Mouse (Mus musculus): ENCODE data around the gene Nkd1. TPM values are rescaled to one million over a fixed set of nuclear protein-coding genes. Genes with fewer than 3 reads are reported as not detected.

Gene Nkd1
- polyA plus RNA-seq (2017; shearing (Covaris generic)), result not detected

GRCm38 (mm10) chr8:88520985-88521527, at the start of gene Nkd1:
Gene Nkd1 (plus strand): TSS chr8:88521354.

DNA sequence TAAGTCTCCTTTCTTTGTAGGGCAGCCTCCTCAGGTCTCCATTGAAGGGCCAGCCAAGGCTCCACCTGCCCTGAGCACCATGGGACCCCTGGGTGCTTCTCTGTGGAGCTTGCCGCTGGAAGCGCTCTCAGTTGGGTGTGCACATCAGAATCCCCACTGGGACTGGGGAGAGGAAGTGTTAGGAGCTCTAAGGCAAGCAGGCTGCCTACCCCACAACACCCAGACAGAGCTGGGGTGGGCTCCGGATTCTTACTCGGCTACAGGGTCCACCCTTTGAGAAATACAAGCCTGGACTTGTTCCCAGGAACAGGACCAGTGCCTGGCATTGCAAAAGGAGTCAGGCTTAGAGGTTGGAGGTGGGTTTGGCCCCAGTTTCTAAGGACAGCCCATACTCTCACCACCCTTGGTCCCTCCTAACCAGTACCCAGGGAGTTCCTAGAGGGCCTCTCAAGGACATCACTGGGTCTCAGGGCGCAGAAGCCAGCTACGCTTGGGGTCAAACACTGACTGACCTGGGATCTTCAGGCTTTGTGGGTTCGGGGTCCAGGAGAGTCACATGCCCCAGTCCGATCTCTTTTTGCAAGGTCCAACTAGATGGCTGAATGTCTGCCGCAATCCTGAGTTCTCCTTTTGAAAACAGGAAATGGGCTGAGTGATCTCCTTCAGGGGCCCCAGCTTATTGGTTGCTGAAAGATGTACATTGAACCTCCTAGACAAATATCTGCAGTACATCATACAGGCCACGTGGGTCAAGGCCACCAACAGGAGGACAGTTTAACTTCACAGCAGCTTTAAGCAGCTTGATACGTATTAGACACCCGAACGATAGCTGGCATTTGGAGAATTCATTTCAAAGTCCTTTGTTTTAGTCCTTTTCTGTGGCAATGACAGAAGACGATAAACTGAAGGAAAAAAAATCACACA, 114.6 kb downstream of the Nkd1 start, which contains the start of gene Snx20:
Snx20 (minus strand) TSS at position 655 of the 924 bp plus-strand sequence.

Other genes with a start within 250 kb of the Nkd1 start
- 133 TPM for gene Adcy7, start 249.0 kb upstream of the Nkd1 start, polyA plus RNA-seq (2017; shearing (Covaris generic))
- 38.4 TPM for gene Brd7, start 159.2 kb upstream of the Nkd1 start, polyA plus RNA-seq (2017; shearing (Covaris generic))
- 76.6 TPM for gene Snx20, start 114.8 kb downstream of the Nkd1 start, polyA plus RNA-seq (2017; shearing (Covaris generic))
- gene Nod2, start 126.0 kb downstream of the Nkd1 start, polyA plus RNA-seq (2017; shearing (Covaris generic)), result 0.28 TPM
- 126 TPM for gene Cyld, start 175.7 kb downstream of the Nkd1 start, polyA plus RNA-seq (2017; shearing (Covaris generic))